Mouse (Mus musculus) left cerebral cortex, adult 2 months (tissue): ENCODE data around the gene Dhrs9. TPM values are rescaled to one million over a fixed set of nuclear protein-coding genes. Genes with fewer than 3 reads are reported as not detected.

Experiments
- DNase-seq, 2 experiments: peaks; one replicate each; pipeline ENCODE4 v3.0.0; 2021 to 2022; ENCODE audit warnings: low spot score in 2 of 2, mixed read lengths in 1 of 2; ENCODE audit errors: extremely low spot score in 1 of 2
- H3K27ac ChIP-seq: fragments of 200-600 bp; 2 replicates; pipeline ENCODE4 v1.8.1; 2022
- H3K4me3 ChIP-seq: fragments of 200-600 bp; 2 replicates; pipeline ENCODE4 v1.8.1; 2022
- CTCF ChIP-seq: fragments of 200-600 bp; IDR thresholded peaks from 2 replicates; pipeline ENCODE4 v1.8.1; 2022; ENCODE audit warnings: antibody characterized with exemption, mild to moderate bottlenecking, moderate library complexity
- intact Hi-C: fragments of 180-260 bp; cut with DNase I; formaldehyde crosslinking; loops from one replicate; pipeline ENCODE4 v1.15.1; 2025
- total RNA-seq, 2 experiments: library from RNA; stranded (reverse); gene quantifications; 2 replicates each; pipeline ENCODE4 v1.2.3; 2021

The Dhrs9 gene
- total RNA-seq, 2 experiments from 2014 or later = 0.14 TPM; not detected in 1

DNA sequence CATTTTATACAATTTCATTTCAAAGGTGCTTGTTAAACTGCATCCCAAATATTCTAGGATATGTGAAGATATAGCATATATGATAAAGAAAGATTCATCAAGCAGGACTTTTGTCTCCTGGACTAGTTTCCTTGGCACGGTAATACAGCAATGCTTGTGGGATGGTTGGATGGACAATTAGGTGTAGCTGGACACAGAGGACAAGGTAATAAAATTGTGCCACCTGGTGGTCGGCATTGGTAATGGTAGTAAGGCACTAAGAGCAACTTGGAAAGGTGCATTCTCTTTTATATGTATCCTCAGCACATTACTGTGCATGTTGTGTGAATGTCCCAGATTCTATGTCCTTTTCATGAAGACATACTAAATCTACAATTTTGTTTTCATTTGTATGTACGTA lies 47.9 kb downstream of the Dhrs9 start:
- H3K4me3 ChIP-seq = no peak overlapping the region
- intact Hi-C loops = loop anchor here (1.0 to 10.0 kb wide), 4 partner anchors 152 to 863 kb away; no protein-coding TSS in a partner anchor

GRCm38 (mm10) chr2:69441656-69442055 lies 61.4 kb downstream of the Dhrs9 start:
- H3K4me3 ChIP-seq = no peak overlapping the region
- intact Hi-C loops = no loop called here
- no peak overlapping the region for H3K27ac ChIP-seq
- no peak for TF ChIP-seq CTCF
- DNase-seq = no peak

More for the DNA sequence above, 47.9 kb downstream of the Dhrs9 start:
- peak; percentile 87 for TF ChIP-seq CTCF
- H3K27ac ChIP-seq = no peak overlapping the region
- DNase-seq = peak; percentile 62 to 80

DNA sequence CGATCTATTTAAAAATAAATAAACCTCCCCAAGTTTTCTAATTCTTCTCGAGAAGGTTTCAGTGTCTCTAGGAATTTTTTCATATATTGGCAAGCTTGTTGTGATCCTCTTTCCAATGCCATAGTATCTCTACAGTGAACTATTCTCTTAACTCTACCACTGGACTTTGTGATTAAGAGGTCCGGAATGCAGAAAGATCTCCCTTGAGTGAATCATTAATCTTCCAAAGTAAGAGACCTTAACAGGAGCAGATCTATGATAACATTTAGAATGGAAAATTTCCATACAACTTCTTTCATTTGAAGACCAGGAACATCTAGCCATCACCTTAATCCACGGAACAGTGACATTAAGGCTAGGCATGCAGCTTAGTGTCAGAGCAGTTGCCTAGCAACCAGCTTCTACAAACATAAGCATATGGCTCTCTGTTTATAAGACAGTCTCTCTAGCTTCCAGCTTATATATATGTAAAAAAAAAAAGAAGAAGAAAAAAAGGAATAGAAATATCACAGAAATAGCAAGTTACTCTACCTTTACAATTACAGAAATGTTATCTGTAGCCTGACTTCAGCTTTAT lies 65.7 kb downstream of the Dhrs9 start:
- TF ChIP-seq CTCF = no peak
- Histone ChIP-seq H3K4me3 (no peak overlapping the region), H3K27ac (no peak overlapping the region)
- intact Hi-C loops = no loop called here
- no peak for DNase-seq

- no peak for TF ChIP-seq CTCF
- intact Hi-C loops = no loop called here
- Histone ChIP-seq H3K27ac (no peak overlapping the region), H3K4me3 (no peak overlapping the region)
- DNase-seq = no peak
Observed at GRCm38 (mm10) chr2:69448581-69448980, 68.3 kb downstream of the Dhrs9 start.

DNA sequence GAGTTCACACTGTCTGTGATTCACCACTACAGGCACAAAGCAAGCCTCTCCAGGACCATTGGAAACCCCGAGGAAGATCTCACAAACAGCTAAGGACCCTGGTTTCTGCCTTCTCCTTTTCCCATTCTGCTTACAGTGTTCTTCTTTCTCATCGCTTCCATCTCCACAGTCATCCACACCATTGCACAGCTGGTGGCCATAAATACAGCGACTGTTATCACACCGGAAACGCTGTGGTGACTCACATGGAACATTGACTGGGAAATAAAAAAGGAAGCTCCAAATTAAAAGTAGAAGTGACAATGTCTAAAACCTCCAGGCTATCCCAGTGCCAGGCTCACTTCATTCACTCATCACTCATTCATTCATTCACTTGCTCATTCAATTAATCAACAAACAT lies 70.9 kb downstream of the Dhrs9 start:
- no peak overlapping the region for H3K4me3 ChIP-seq
- no peak for DNase-seq
- H3K27ac ChIP-seq = no peak overlapping the region
- intact Hi-C loops = no loop called here
- no peak for TF ChIP-seq CTCF

Other genes starting within 250 kb of the Dhrs9 start
- gene Nostrin, start 244.6 kb upstream of the Dhrs9 start, total RNA-seq = 1 to 10 TPM; 3.5 to 6.6 TPM
- 1 to 10 TPM in 1 of 2 experiments, under 1 TPM in 1; 0.61 to 1.4 TPM for gene Spc25, start 174.3 kb upstream of the Dhrs9 start, total RNA-seq
- not detected for gene G6pc2, start 169.4 kb upstream of the Dhrs9 start, total RNA-seq
- not detected for gene Abcb11, start 37.8 kb upstream of the Dhrs9 start, total RNA-seq
- under 1 TPM; 0.07 TPM for gene Lrp2, start 205.6 kb downstream of the Dhrs9 start, total RNA-seq